Mouse (Mus musculus): Measurements from ENCODE around the gene Nid2.

The Nid2 gene

GRCm38 (mm10) chr14:19740147-19740738, 10.8 kb upstream of the Nid2 start:
- DNase-seq (ENCODE audit: extremely low spot score, low read depth, low spot score) = no peak

GRCm38 (mm10) chr14:19744876-19745275, 6.2 kb upstream of the Nid2 start:
- DNase-seq (ENCODE audit: extremely low spot score, low read depth, low spot score) = no peak

- no peak for DNase-seq (ENCODE audit: extremely low spot score, low read depth, low spot score)
Observed at GRCm38 (mm10) chr14:19746232-19746631, 4.8 kb upstream of the Nid2 start.

GRCm38 (mm10) chr14:19746731-19747130, 4.3 kb upstream of the Nid2 start:
- DNase-seq (ENCODE audit: extremely low spot score, low read depth, low spot score) = no peak

- no peak for DNase-seq (ENCODE audit: extremely low spot score, low read depth, low spot score)
Observed at GRCm38 (mm10) chr14:19749743-19750142, 1.3 kb upstream of the Nid2 start.

GRCm38 (mm10) chr14:19750411-19751024, 547 bp upstream of the Nid2 start:
- DNase-seq (ENCODE audit: extremely low spot score, low read depth, low spot score) = no peak

GRCm38 (mm10) chr14:19752276-19752675, 1.2 kb downstream of the Nid2 start:
- DNase-seq (ENCODE audit: extremely low spot score, low read depth, low spot score) = no peak

- DNase-seq (ENCODE audit: extremely low spot score, low read depth, low spot score) = no peak
Observed at GRCm38 (mm10) chr14:19759277-19760193, 8.5 kb downstream of the Nid2 start.

GRCm38 (mm10) chr14:19760721-19761120, 9.7 kb downstream of the Nid2 start:
- no peak for DNase-seq (ENCODE audit: extremely low spot score, low read depth, low spot score)

GRCm38 (mm10) chr14:19762014-19762413, 10.9 kb downstream of the Nid2 start:
- no peak for DNase-seq (ENCODE audit: extremely low spot score, low read depth, low spot score)

- DNase-seq (ENCODE audit: extremely low spot score, low read depth, low spot score) = no peak
Observed at GRCm38 (mm10) chr14:19763527-19763926, 12.5 kb downstream of the Nid2 start.

GRCm38 (mm10) chr14:19764331-19764730, 13.3 kb downstream of the Nid2 start:
- DNase-seq (ENCODE audit: extremely low spot score, low read depth, low spot score) = no peak

- DNase-seq (ENCODE audit: extremely low spot score, low read depth, low spot score) = no peak
Observed at GRCm38 (mm10) chr14:19765539-19766379, 14.7 kb downstream of the Nid2 start.

GRCm38 (mm10) chr14:19766380-19766649, 15.2 kb downstream of the Nid2 start:
- DNase-seq (ENCODE audit: extremely low spot score, low read depth, low spot score) = no peak

GRCm38 (mm10) chr14:19768648-19769047, 17.6 kb downstream of the Nid2 start:
- no peak for DNase-seq (ENCODE audit: extremely low spot score, low read depth, low spot score)

- DNase-seq (ENCODE audit: extremely low spot score, low read depth, low spot score) = no peak
Observed at GRCm38 (mm10) chr14:19769441-19770200, 18.6 kb downstream of the Nid2 start.

GRCm38 (mm10) chr14:19771173-19771572, 20.1 kb downstream of the Nid2 start:
- DNase-seq (ENCODE audit: extremely low spot score, low read depth, low spot score) = no peak

GRCm38 (mm10) chr14:19774036-19774628, 23.1 kb downstream of the Nid2 start:
- DNase-seq (ENCODE audit: extremely low spot score, low read depth, low spot score) = no peak

GRCm38 (mm10) chr14:19775491-19775890, 24.4 kb downstream of the Nid2 start:
- DNase-seq (ENCODE audit: extremely low spot score, low read depth, low spot score) = no peak

GRCm38 (mm10) chr14:19776179-19776578, 25.1 kb downstream of the Nid2 start:
- DNase-seq (ENCODE audit: extremely low spot score, low read depth, low spot score) = no peak
